Mouse (Mus musculus): ENCODE measurements at regions not wholly inside any gene's neighbourhood (a gene's known extent, or its start where the extent isn't known, plus 50 kb on each side); places are given as distances from the start of the nearest gene placed in this dataset.

DNA sequence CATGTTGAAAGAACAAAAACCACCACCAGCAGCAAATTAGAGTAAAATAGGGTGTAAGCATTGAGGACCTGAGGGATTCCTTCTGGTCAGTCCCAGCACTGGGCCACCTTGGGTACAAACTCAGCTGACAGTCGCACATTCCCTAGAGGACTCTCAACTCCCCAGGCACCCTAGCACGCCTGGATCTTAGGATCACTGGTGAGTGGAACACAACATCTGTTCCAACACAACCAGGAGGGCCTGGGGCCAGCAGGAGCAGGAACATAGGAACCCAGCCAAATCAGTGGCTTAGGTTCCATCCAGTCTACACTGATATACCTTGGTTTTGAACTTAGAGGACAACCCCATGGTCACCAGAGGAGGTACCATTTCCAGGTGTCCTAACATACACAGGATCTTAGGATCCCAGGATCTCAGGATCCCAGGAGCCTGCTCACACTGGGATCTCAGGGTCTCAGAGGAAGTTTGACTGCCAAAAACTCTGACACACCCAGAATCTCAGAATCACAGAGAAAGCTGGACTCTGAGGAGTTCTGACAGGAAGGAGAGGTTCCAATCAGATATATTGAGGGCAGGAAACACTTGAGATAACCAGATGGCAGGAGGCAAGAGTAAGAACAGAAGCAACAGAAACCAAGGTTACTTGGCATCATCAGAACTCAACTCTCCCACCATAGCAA lies 171.7 kb upstream of the Marcks start:
- no peak overlapping the region for H3K4me2 ChIP-seq (ENCODE audit: low read depth)
- no peak overlapping the region for H3K4me3 ChIP-seq
- TF ChIP-seq TCF3 (IDR thresholded peaks at IDR 0.05; ENCODE audit: insufficient read length, low read depth): no peak
- no peak for TF ChIP-seq CEBPB (IDR thresholded peaks at IDR 0.05; ENCODE audit: insufficient read depth, poor library complexity, severe bottlenecking)
- no peak for TF ChIP-seq POLR2A (IDR thresholded peaks at IDR 0.05; ENCODE audit: insufficient read length, low read depth)
- TF ChIP-seq TCF12 (IDR thresholded peaks at IDR 0.05; ENCODE audit: insufficient read depth, poor library complexity, severe bottlenecking): no peak
- no peak for TF ChIP-seq USF1 (IDR thresholded peaks at IDR 0.05; ENCODE audit: low read depth)
- no peak for TF ChIP-seq SRF (IDR thresholded peaks at IDR 0.05; ENCODE audit: control insufficient read depth, insufficient read length, low read depth)
- no peak for TF ChIP-seq MYOD1 (IDR thresholded peaks at IDR 0.05; ENCODE audit: control insufficient read depth in 1 of 3, insufficient read length in 2 of 3, low read depth in 2 of 3)
- TF ChIP-seq POLR2AphosphoS2 (IDR thresholded peaks at IDR 0.05; ENCODE audit: insufficient read length, low read depth): no peak
- TF ChIP-seq E2F4 (IDR thresholded peaks at IDR 0.05; ENCODE audit: insufficient read depth): no peak
- TF ChIP-seq MYOG (IDR thresholded peaks at IDR 0.05; ENCODE audit: control insufficient read depth in 1 of 3, insufficient read depth in 1 of 3, insufficient read length in 2 of 3, low read depth in 2 of 3): no peak
- TF ChIP-seq REST (IDR thresholded peaks at IDR 0.05; ENCODE audit: insufficient read depth, insufficient read length): no peak
- no peak for TF ChIP-seq MAX (IDR thresholded peaks at IDR 0.05; ENCODE audit: low read depth)
- H3ac ChIP-seq (ENCODE audit: control insufficient read depth, insufficient read length): no peak overlapping the region
- H3K36me3 ChIP-seq (ENCODE audit: control insufficient read depth, insufficient read depth): no peaks in the 10 kb centered on the region
- no peaks in the 10 kb centered on the region for H3K79me2 ChIP-seq (ENCODE audit: control insufficient read depth, insufficient read depth)
- no peaks in the 10 kb centered on the region for H3K27me3 ChIP-seq (ENCODE audit: control insufficient read depth, insufficient read depth, insufficient read length)

- no peaks in the 10 kb centered on the region for H3K79me2 ChIP-seq (ENCODE audit: control insufficient read depth, insufficient read depth)
- H3K4me2 ChIP-seq (ENCODE audit: low read depth): no peak overlapping the region
- no peak overlapping the region for H3K4me3 ChIP-seq
- no peaks in the 10 kb centered on the region for H3K36me3 ChIP-seq (ENCODE audit: control insufficient read depth, insufficient read depth)
- TF ChIP-seq MAX (IDR thresholded peaks at IDR 0.05; ENCODE audit: low read depth) (no peak), TCF12 (IDR thresholded peaks at IDR 0.05; ENCODE audit: insufficient read depth, poor library complexity, severe bottlenecking) (no peak), POLR2A (IDR thresholded peaks at IDR 0.05; ENCODE audit: insufficient read length, low read depth) (no peak), POLR2AphosphoS2 (IDR thresholded peaks at IDR 0.05; ENCODE audit: insufficient read length, low read depth) (no peak), SRF (IDR thresholded peaks at IDR 0.05; ENCODE audit: control insufficient read depth, insufficient read length, low read depth) (no peak), E2F4 (IDR thresholded peaks at IDR 0.05; ENCODE audit: insufficient read depth) (no peak), TCF3 (IDR thresholded peaks at IDR 0.05; ENCODE audit: insufficient read length, low read depth) (no peak), REST (IDR thresholded peaks at IDR 0.05; ENCODE audit: insufficient read depth, insufficient read length) (no peak)
- H3K27me3 ChIP-seq (ENCODE audit: control insufficient read depth, insufficient read depth, insufficient read length): no peaks in the 10 kb centered on the region
- no peak overlapping the region for H3ac ChIP-seq (ENCODE audit: control insufficient read depth, insufficient read length)
Measured at GRCm38 (mm10) chr10:37304656-37305055, 165.9 kb upstream of the Marcks start.

DNA sequence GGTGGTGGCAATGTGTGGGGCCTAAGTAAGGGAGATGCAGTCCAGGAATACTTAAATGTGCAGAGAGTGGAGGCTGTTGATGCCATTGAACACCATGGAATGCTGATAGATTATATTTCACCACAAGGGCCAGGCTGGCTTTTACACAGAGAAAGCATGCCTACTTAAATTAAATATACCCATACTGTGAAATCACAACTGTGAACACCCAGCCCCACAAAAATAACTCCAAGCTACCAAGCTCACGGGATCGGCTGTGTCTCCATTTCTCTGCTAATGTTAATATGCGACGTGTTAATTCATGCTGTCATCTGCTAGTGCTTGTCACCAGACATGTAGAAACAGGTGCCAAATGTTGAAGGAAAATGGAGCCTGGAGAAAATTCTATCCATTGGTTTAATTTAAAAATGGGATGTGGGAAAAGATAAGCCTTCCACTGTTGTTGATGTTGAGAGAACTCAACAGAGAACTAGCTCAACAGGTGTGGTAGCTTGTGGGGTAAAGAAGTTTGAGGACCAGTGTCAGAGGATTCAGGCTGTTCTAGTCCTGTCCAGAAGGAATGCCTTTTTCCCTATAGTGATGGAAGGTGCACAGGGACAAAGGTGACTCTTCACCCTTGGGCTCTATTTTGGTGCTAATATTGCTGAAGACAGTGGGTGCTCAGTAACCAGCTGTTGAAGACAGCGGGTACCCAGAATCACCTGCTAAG lies 161.6 kb upstream of the Marcks start:
- H3K36me3 ChIP-seq (ENCODE audit: control insufficient read depth, insufficient read depth): no peaks in the 10 kb centered on the region
- no peaks in the 10 kb centered on the region for H3K79me2 ChIP-seq (ENCODE audit: control insufficient read depth, insufficient read depth)
- no peak overlapping the region for H3ac ChIP-seq (ENCODE audit: control insufficient read depth, insufficient read length)
- peak overlapping the region; percentile 0 for H3K4me2 ChIP-seq (ENCODE audit: low read depth)
- no peak overlapping the region for H3K4me3 ChIP-seq
- TF ChIP-seq POLR2AphosphoS2 (IDR thresholded peaks at IDR 0.05; ENCODE audit: insufficient read length, low read depth): no peak
- peak; percentile 69 to 85 (median 82) for TF ChIP-seq MYOD1 (IDR thresholded peaks at IDR 0.05; ENCODE audit: control insufficient read depth in 1 of 3, insufficient read length in 2 of 3, low read depth in 2 of 3)
- no peak for TF ChIP-seq POLR2A (IDR thresholded peaks at IDR 0.05; ENCODE audit: insufficient read length, low read depth)
- no peak for TF ChIP-seq MYOG (IDR thresholded peaks at IDR 0.05; ENCODE audit: control insufficient read depth in 1 of 3, insufficient read depth in 1 of 3, insufficient read length in 2 of 3, low read depth in 2 of 3)
- no peak for TF ChIP-seq TCF3 (IDR thresholded peaks at IDR 0.05; ENCODE audit: insufficient read length, low read depth)
- no peak for TF ChIP-seq MAX (IDR thresholded peaks at IDR 0.05; ENCODE audit: low read depth)
- no peak for TF ChIP-seq USF1 (IDR thresholded peaks at IDR 0.05; ENCODE audit: low read depth)
- TF ChIP-seq CEBPB (IDR thresholded peaks at IDR 0.05; ENCODE audit: insufficient read depth, poor library complexity, severe bottlenecking): no peak
- TF ChIP-seq REST (IDR thresholded peaks at IDR 0.05; ENCODE audit: insufficient read depth, insufficient read length): no peak
- TF ChIP-seq SRF (IDR thresholded peaks at IDR 0.05; ENCODE audit: control insufficient read depth, insufficient read length, low read depth): no peak
- no peak for TF ChIP-seq E2F4 (IDR thresholded peaks at IDR 0.05; ENCODE audit: insufficient read depth)
- peak; percentile 55 for TF ChIP-seq TCF12 (IDR thresholded peaks at IDR 0.05; ENCODE audit: insufficient read depth, poor library complexity, severe bottlenecking)
- no peaks in the 10 kb centered on the region for H3K27me3 ChIP-seq (ENCODE audit: control insufficient read depth, insufficient read depth, insufficient read length)

GRCm38 (mm10) chr10:37298689-37299421 lies 160.1 kb upstream of the Marcks start:
- Histone ChIP-seq H3K4me2 (ENCODE audit: low read depth) (no peak overlapping the region), H3ac (ENCODE audit: control insufficient read depth, insufficient read length) (no peak overlapping the region), H3K79me2 (ENCODE audit: control insufficient read depth, insufficient read depth) (no peaks in the 10 kb centered on the region), H3K4me3 (no peak overlapping the region), H3K36me3 (ENCODE audit: control insufficient read depth, insufficient read depth) (no peaks in the 10 kb centered on the region), H3K27me3 (ENCODE audit: control insufficient read depth, insufficient read depth, insufficient read length) (no peaks in the 10 kb centered on the region)
- TF ChIP-seq MYOG (IDR thresholded peaks at IDR 0.05; ENCODE audit: control insufficient read depth in 1 of 3, insufficient read depth in 1 of 3, insufficient read length in 2 of 3, low read depth in 2 of 3) (no peak), TCF3 (IDR thresholded peaks at IDR 0.05; ENCODE audit: insufficient read length, low read depth) (no peak), POLR2A (IDR thresholded peaks at IDR 0.05; ENCODE audit: insufficient read length, low read depth) (no peak)

Data from myocyte (in vitro differentiated cells).